Mouse (Mus musculus) lung, postnatal 0 days (tissue): Measurements from ENCODE around the gene Cdk5rap3.

Source experiments
- CTCF ChIP-seq: IDR thresholded peaks from 2 replicates; pipeline ENCODE4 v1.5.1; 2016; ENCODE audit warnings: antibody characterized with exemption, mild to moderate bottlenecking
- EP300 ChIP-seq: IDR thresholded peaks from 2 replicates; pipeline ENCODE4 v1.6.1; 2016; ENCODE audit warnings: antibody characterized with exemption, mild to moderate bottlenecking, control low read depth

GRCm38 (mm10) chr11:96912682-96913081 lies 3.6 kb downstream of the Cdk5rap3 start:
- no peak for TF ChIP-seq CTCF
- TF ChIP-seq EP300, result no peak
